Mouse (Mus musculus) heart, adult 18-20 months (tissue): ENCODE data around the gene Jmjd6. TPM values are rescaled to one million over a fixed set of nuclear protein-coding genes. Genes with fewer than 3 reads are reported as not detected.
"Not testable (repeated sequence)": the region's sequence is repeated elsewhere in the genome, so short reads cannot be mapped to it uniquely, and the experiment has no call there.

Experiments
- DNase-seq, 2 experiments: peaks; one replicate each; pipeline ENCODE4 v3.0.0; 2021 to 2022; ENCODE audit warnings: mixed read lengths in 1 of 2
- total RNA-seq, 2 experiments: library from RNA; stranded (reverse); gene quantifications; 2 replicates each; pipeline ENCODE4 v1.2.3; 2021

Jmjd6 gene
- total RNA-seq, 2 experiments from 2014 or later: 37.5 to 42.3 TPM

GRCm38 (mm10) chr11:116823885-116824284, 19.4 kb downstream of the Jmjd6 start:
- not testable (repeated sequence) for DNase-seq

GRCm38 (mm10) chr11:116823255-116823654, 20.0 kb downstream of the Jmjd6 start:
- no peak for DNase-seq

GRCm38 (mm10) chr11:116822626-116823025, 20.6 kb downstream of the Jmjd6 start:
- DNase-seq: no peak

GRCm38 (mm10) chr11:116822215-116822614, 21.0 kb downstream of the Jmjd6 start:
- DNase-seq: no peak

GRCm38 (mm10) chr11:116821057-116821940, 21.9 kb downstream of the Jmjd6 start:
- peak in 1 of 2 experiments; percentile 57 for DNase-seq

- peak in 1 of 2 experiments; percentile 52 for DNase-seq
These were observed 23.2 kb downstream of the Jmjd6 start for GRCm38 (mm10) chr11:116819932-116820593.

GRCm38 (mm10) chr11:116818722-116819121, 24.5 kb downstream of the Jmjd6 start:
- no peak for DNase-seq

- no peak for DNase-seq
These were observed 25.7 kb downstream of the Jmjd6 start for GRCm38 (mm10) chr11:116817567-116817966.

- peak in 1 of 2 experiments; percentile 72 for DNase-seq
These were observed 26.5 kb downstream of the Jmjd6 start for GRCm38 (mm10) chr11:116816769-116817168.

- no peak for DNase-seq
These were observed 28.3 kb downstream of the Jmjd6 start for GRCm38 (mm10) chr11:116814884-116815415.

GRCm38 (mm10) chr11:116814076-116814883, 29.0 kb downstream of the Jmjd6 start:
- peak; percentile 79 to 89 for DNase-seq

- DNase-seq: no peak
These were observed 29.6 kb downstream of the Jmjd6 start for GRCm38 (mm10) chr11:116813610-116814009.

- DNase-seq: peak in 1 of 2 experiments; percentile 68
These were observed 30.3 kb downstream of the Jmjd6 start for GRCm38 (mm10) chr11:116812793-116813529.

- peak in 1 of 2 experiments; percentile 55 for DNase-seq
These were observed 32.0 kb downstream of the Jmjd6 start for GRCm38 (mm10) chr11:116810983-116811901.

- DNase-seq: no peak
These were observed 32.7 kb downstream of the Jmjd6 start for GRCm38 (mm10) chr11:116810528-116810927.

- DNase-seq: no peak
These were observed 33.7 kb downstream of the Jmjd6 start for GRCm38 (mm10) chr11:116809520-116809919.

- no peak for DNase-seq
These were observed 34.3 kb downstream of the Jmjd6 start for GRCm38 (mm10) chr11:116808811-116809395.

GRCm38 (mm10) chr11:116807938-116808606, 35.2 kb downstream of the Jmjd6 start:
- peak; percentile 86 to 94 for DNase-seq

- DNase-seq: no peak
These were observed 35.7 kb downstream of the Jmjd6 start for GRCm38 (mm10) chr11:116807526-116807925.
